Mouse (Mus musculus) olfactory bulb, adult 2 months (tissue): ENCODE data around the gene Utrn.

Experiments
- CTCF ChIP-seq: fragments of 200-500 bp; IDR thresholded peaks from 2 replicates; pipeline ENCODE4 v1.5.1; 2012; ENCODE audit warnings: low read depth, mild to moderate bottlenecking, low read length, moderate library complexity; ENCODE audit not compliant: insufficient read depth
- POLR2A ChIP-seq: fragments of 200-500 bp; IDR thresholded peaks from 2 replicates; pipeline ENCODE4 v1.6.1; 2012; ENCODE audit warnings: mild to moderate bottlenecking, low read depth, low read length, moderate library complexity; ENCODE audit not compliant: insufficient read depth

DNA sequence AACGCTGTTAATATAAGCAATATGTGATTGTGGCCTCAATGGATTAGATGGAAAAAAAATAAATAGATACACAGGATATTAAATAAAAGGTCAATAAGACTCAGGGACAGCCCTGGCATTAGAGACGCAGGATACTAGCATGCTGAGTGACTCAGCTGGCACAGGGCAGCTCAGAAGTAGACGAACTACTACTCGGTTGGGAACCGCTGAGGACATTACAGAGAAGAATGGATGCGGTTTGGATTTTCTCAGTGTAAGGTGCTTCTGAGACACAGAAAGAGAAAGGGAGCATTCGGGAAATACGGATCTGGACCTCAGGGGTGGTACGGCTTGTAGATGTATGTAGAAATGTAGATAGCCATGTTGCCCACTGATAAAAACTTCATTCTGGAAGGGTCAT is 5.6 kb downstream of the Utrn start:
- TF ChIP-seq CTCF (no peak), POLR2A (no peak)
